Mouse (Mus musculus) lung, embryonic 16.5 days (tissue): ENCODE data around the gene Fam43a. TPM values are rescaled to one million over a fixed set of nuclear protein-coding genes. Genes with fewer than 3 reads are reported as not detected.

Experiments
- ATAC-seq: fragments of 200-750 bp; cut with Nextera tagmentation; 2 replicates; pipeline ENCODE4 v1.8.0; 2017; ENCODE audit warnings: low read depth, mild to moderate bottlenecking, moderate library complexity
- H3K27ac ChIP-seq: fragments of 300-500 bp; sonication (generic); 2 replicates; pipeline ENCODE4 v1.5.1; 2014; ENCODE audit warnings: mild to moderate bottlenecking, control low read depth, low read length
- H3K27me3 ChIP-seq: fragments of 300-500 bp; sonication (generic); 2 replicates; pipeline ENCODE4 v1.6.1; 2014; ENCODE audit warnings: low read depth, low read length, mixed read lengths; ENCODE audit not compliant: control insufficient read depth, insufficient read depth
- H3K36me3 ChIP-seq: fragments of 300-500 bp; sonication (generic); 2 replicates; pipeline ENCODE4 v1.6.1; 2014; ENCODE audit warnings: low read length; ENCODE audit not compliant: control insufficient read depth, insufficient read depth
- H3K4me1 ChIP-seq: fragments of 300-500 bp; sonication (generic); replicated peaks from 2 replicates; pipeline ENCODE4 v1.6.1; 2014; ENCODE audit warnings: low read length, mixed read lengths; ENCODE audit not compliant: control insufficient read depth, insufficient read depth
- H3K4me2 ChIP-seq: fragments of 300-500 bp; sonication (generic); 2 replicates; pipeline ENCODE4 v1.6.1; 2014; ENCODE audit warnings: low read depth, low read length, control low read depth
- H3K4me3 ChIP-seq: fragments of 300-500 bp; sonication (generic); 2 replicates; pipeline ENCODE4 v1.5.1; 2014; ENCODE audit warnings: mild to moderate bottlenecking, low read length, control low read depth
- H3K9ac ChIP-seq: fragments of 300-500 bp; sonication (generic); 2 replicates; pipeline ENCODE4 v1.6.1; 2014; ENCODE audit warnings: low read length, control low read depth
- H3K9me3 ChIP-seq: fragments of 300-500 bp; sonication (generic); 2 replicates; pipeline ENCODE4 v1.6.1; 2016; ENCODE audit warnings: low read length; ENCODE audit not compliant: control insufficient read depth
- WGBS: fragments of 180-500 bp; shearing (Covaris S2); extraction: QIAGEN DNeasy Blood & Tissue Kit; methylation state at CpG from one replicate; pipeline ENCODE4 v1.1.7; 2014; 5-methylcytosine and 5-hydroxymethylcytosine counted together
- polyA plus RNA-seq: library from polyadenylated mRNA; unstranded; fragments of >200 nt; fragmentation: Nextera tagmentation; extraction: Ambion mirVana; gene quantifications from 2 replicates; pipeline ENCODE4 v1.2.1, GENCODE M21; 2015

The Fam43a gene
- polyA plus RNA-seq, 1 experiment from 2014 or later: 24.3 TPM

GRCm38 (mm10) chr16:30616281-30616680, 16.8 kb downstream of the Fam43a start:
- Histone ChIP-seq H3K27ac (no peak overlapping the region), H3K27me3 (no peaks in the 10 kb centered on the region), H3K4me2 (no peak overlapping the region), H3K9me3 (no peaks in the 10 kb centered on the region), H3K9ac (no peak overlapping the region), H3K4me1 (no peaks in the 10 kb centered on the region), H3K4me3 (no peak overlapping the region), H3K36me3 (no peaks in the 10 kb centered on the region)
- no peak for ATAC-seq
- 52% methylated on average over 3 of the region's 3 CpGs for WGBS

- H3K27me3 ChIP-seq: no peaks in the 10 kb centered on the region
- WGBS: 70% methylated on average over 7 of the region's 7 CpGs
- H3K27ac ChIP-seq: no peak overlapping the region
Observed at GRCm38 (mm10) chr16:30623645-30624044, 24.1 kb downstream of the Fam43a start.

GRCm38 (mm10) chr16:30624640-30625039, 25.1 kb downstream of the Fam43a start:
- H3K27ac ChIP-seq: no peak overlapping the region
- WGBS: 73% methylated on average over 2 of the region's 2 CpGs
- no peaks in the 10 kb centered on the region for H3K36me3 ChIP-seq

More at GRCm38 (mm10) chr16:30623645-30624044, 24.1 kb downstream of the Fam43a start:
- no peak overlapping the region for H3K4me2 ChIP-seq
- H3K9me3 ChIP-seq: no peaks in the 10 kb centered on the region
- H3K4me1 ChIP-seq: no peaks in the 10 kb centered on the region
- no peaks in the 10 kb centered on the region for H3K36me3 ChIP-seq
- H3K9ac ChIP-seq: no peak overlapping the region
- H3K4me3 ChIP-seq: no peak overlapping the region
- no peak for ATAC-seq

GRCm38 (mm10) chr16:30627586-30628337, 28.2 kb downstream of the Fam43a start:
- peak; percentile 43 for ATAC-seq
- no peaks in the 10 kb centered on the region for H3K36me3 ChIP-seq
- no peaks in the 10 kb centered on the region for H3K9me3 ChIP-seq
- H3K4me2 ChIP-seq: no peak overlapping the region
- H3K9ac ChIP-seq: no peak overlapping the region
- H3K27ac ChIP-seq: peak overlapping the region; percentile 13; the same call in 1 of the 2 replicates
- WGBS: 60% methylated on average over 11 of the region's 11 CpGs
- H3K4me1 ChIP-seq: peaks cover 3% of the 10 kb centered on the region; the same call in 1 of the 2 replicates
- no peak overlapping the region for H3K4me3 ChIP-seq
- H3K27me3 ChIP-seq: no peaks in the 10 kb centered on the region

More at GRCm38 (mm10) chr16:30624640-30625039, 25.1 kb downstream of the Fam43a start:
- Histone ChIP-seq H3K4me3 (no peak overlapping the region), H3K9ac (no peak overlapping the region), H3K9me3 (no peaks in the 10 kb centered on the region), H3K4me1 (peaks cover 3% of the 10 kb centered on the region; the same call in 1 of the 2 replicates), H3K4me2 (no peak overlapping the region), H3K27me3 (no peaks in the 10 kb centered on the region)
- ATAC-seq: no peak

- Histone ChIP-seq H3K27me3 (no peaks in the 10 kb centered on the region), H3K4me3 (no peak overlapping the region), H3K4me1 (peaks cover 3% of the 10 kb centered on the region; the same call in 1 of the 2 replicates), H3K9me3 (no peaks in the 10 kb centered on the region), H3K9ac (no peak overlapping the region), H3K36me3 (no peaks in the 10 kb centered on the region), H3K27ac (no peak overlapping the region), H3K4me2 (no peak overlapping the region)
- ATAC-seq: no peak
- 48% methylated on average over 6 of the region's 6 CpGs for WGBS
Observed at GRCm38 (mm10) chr16:30628401-30628800, 28.9 kb downstream of the Fam43a start.

- H3K27me3 ChIP-seq: no peaks in the 10 kb centered on the region
- WGBS: 89% methylated on average over 5 of the region's 5 CpGs
- H3K9me3 ChIP-seq: no peaks in the 10 kb centered on the region
- no peak for ATAC-seq
- no peak overlapping the region for H3K9ac ChIP-seq
- no peak overlapping the region for H3K27ac ChIP-seq
- H3K4me2 ChIP-seq: no peak overlapping the region
- H3K4me3 ChIP-seq: no peak overlapping the region
- H3K36me3 ChIP-seq: no peaks in the 10 kb centered on the region
- peaks cover 3% of the 10 kb centered on the region; the same call in 1 of the 2 replicates for H3K4me1 ChIP-seq
Observed at GRCm38 (mm10) chr16:30629509-30629908, 30.0 kb downstream of the Fam43a start.

GRCm38 (mm10) chr16:30633906-30634746, 34.6 kb downstream of the Fam43a start:
- ATAC-seq: no peak

GRCm38 (mm10) chr16:30638586-30638985, 39.1 kb downstream of the Fam43a start:
- H3K4me2 ChIP-seq: no peak overlapping the region
- no peak for ATAC-seq
- no peaks in the 10 kb centered on the region for H3K9me3 ChIP-seq
- no peak overlapping the region for H3K27ac ChIP-seq
- no peaks in the 10 kb centered on the region for H3K36me3 ChIP-seq
- H3K9ac ChIP-seq: no peak overlapping the region
- H3K27me3 ChIP-seq: no peaks in the 10 kb centered on the region
- no peaks in the 10 kb centered on the region for H3K4me1 ChIP-seq
- no peak overlapping the region for H3K4me3 ChIP-seq
- 90% methylated on average over 14 of the region's 14 CpGs for WGBS

More at GRCm38 (mm10) chr16:30633906-30634746, 34.6 kb downstream of the Fam43a start:
- Histone ChIP-seq H3K4me2 (no peak overlapping the region), H3K9ac (no peak overlapping the region), H3K4me3 (no peak overlapping the region), H3K27ac (no peak overlapping the region), H3K27me3 (no peaks in the 10 kb centered on the region), H3K4me1 (no peaks in the 10 kb centered on the region; the same call in 1 of the 2 replicates), H3K9me3 (no peaks in the 10 kb centered on the region), H3K36me3 (no peaks in the 10 kb centered on the region)
- 56% methylated on average over 8 of the region's 8 CpGs for WGBS

- WGBS: 62% methylated on average over 2 of the region's 2 CpGs
- ATAC-seq: no peak
- H3K27ac ChIP-seq: no peak overlapping the region
Observed at GRCm38 (mm10) chr16:30640591-30640990, 41.1 kb downstream of the Fam43a start.

More at GRCm38 (mm10) chr16:30640591-30640990, 41.1 kb downstream of the Fam43a start:
- Histone ChIP-seq H3K36me3 (no peaks in the 10 kb centered on the region), H3K9ac (no peak overlapping the region), H3K4me3 (no peak overlapping the region), H3K4me2 (no peak overlapping the region), H3K4me1 (no peaks in the 10 kb centered on the region), H3K9me3 (no peaks in the 10 kb centered on the region), H3K27me3 (no peaks in the 10 kb centered on the region)
